Mouse (Mus musculus) olfactory bulb, adult 2 months (tissue): ENCODE results near the gene Casp12.

Source experiments
- CTCF ChIP-seq: fragments of 200-500 bp; IDR thresholded peaks from 2 replicates; pipeline ENCODE4 v1.5.1; 2012; ENCODE audit warnings: low read depth, mild to moderate bottlenecking, low read length, moderate library complexity; ENCODE audit not compliant: insufficient read depth
- POLR2A ChIP-seq: fragments of 200-500 bp; IDR thresholded peaks from 2 replicates; pipeline ENCODE4 v1.6.1; 2012; ENCODE audit warnings: mild to moderate bottlenecking, low read depth, low read length, moderate library complexity; ENCODE audit not compliant: insufficient read depth

DNA sequence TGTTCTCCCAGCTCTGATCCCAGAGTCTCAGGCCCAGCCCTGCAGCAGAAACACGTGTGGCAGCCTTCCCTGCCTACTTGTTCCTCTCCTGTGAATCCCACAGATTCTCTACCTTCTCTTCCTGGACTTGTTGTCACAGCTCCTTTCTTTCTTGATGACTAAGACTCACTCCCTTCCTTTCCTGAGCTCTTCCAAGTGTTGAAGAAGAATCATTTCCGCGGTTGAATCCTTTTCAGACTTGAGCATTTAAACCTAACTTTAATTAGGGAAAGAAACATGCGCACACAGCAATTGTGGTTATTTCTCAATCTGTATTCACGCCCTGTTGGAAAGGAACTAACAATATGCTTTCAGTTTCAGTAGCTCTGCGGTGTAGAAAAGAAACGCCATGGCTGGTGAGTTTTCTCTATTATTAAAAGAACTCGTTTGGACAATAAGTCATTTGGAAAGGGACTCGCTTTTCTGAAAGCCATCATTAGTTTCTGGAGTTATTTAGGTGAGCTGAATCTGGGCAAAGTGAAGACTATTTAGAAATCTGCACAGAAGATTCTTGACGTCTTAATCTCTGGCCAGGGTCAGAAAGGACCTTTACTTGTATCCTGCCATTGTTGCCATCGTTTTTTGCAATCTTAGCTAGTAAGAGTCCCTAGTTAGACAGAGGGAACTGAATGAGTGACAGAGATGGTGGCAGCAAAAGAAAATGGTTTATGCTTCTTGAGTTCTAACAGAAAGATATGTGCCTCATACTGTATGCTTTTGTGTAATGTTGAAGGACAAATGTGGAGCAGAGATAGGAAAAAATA lies 46.7 kb upstream of the Casp12 start, which contains the start of gene Casp1:
- TF ChIP-seq CTCF (no peak), POLR2A (no peak)
